Mouse (Mus musculus): ENCODE results near the gene Coa3. TPM values are rescaled to one million over a fixed set of nuclear protein-coding genes. Genes with fewer than 3 reads are reported as not detected.

Gene Coa3
- polyA plus RNA-seq (2014; fragmentation: Illumina TruSeq; extraction: RNeasy Lipid Tissue Mini Kit (QIAGEN cat#74804); ENCODE audit: low read depth, low replicate concordance) = 111 TPM

GRCm38 (mm10) chr11:101278223-101279192, at the start of gene Coa3, which contains the start of gene Cntd1:
Gene Coa3 (minus strand): TSS chr11:101279114.
Gene Cntd1 (plus strand): TSS chr11:101279012.

GRCm38 (mm10) chr11:101324763-101325162, 45.8 kb upstream of the Coa3 start, which contains the start of gene Aoc2:
Gene Aoc2 (plus strand): TSS chr11:101325063.

GRCm38 (mm10) chr11:101315665-101316500, 37.0 kb upstream of the Coa3 start, which contains the start of gene Psme3:
Gene Psme3 (plus strand): TSS chr11:101316213.

GRCm38 (mm10) chr11:101302004-101302798, 23.3 kb upstream of the Coa3 start, which contains the start of gene Becn1:
Gene Becn1 (minus strand): TSS chr11:101302286.

GRCm38 (mm10) chr11:101259948-101260825, 18.7 kb downstream of the Coa3 start, which contains the start of gene Wnk4:
Gene Wnk4 (plus strand): TSS chr11:101260567.

GRCm38 (mm10) chr11:101253613-101254389, 25.1 kb downstream of the Coa3 start, which contains the start of gene Vps25:
Gene Vps25 (plus strand): TSS chr11:101253707.

GRCm38 (mm10) chr11:101245855-101246701, 32.8 kb downstream of the Coa3 start, which contains the start of gene Ramp2:
Gene Ramp2 (plus strand): TSS chr11:101246028.

Other genes with a start within 250 kb of the Coa3 start
- gene Naglu, start 209.1 kb downstream of the Coa3 start, polyA plus RNA-seq (2014; fragmentation: Illumina TruSeq; extraction: RNeasy Lipid Tissue Mini Kit (QIAGEN cat#74804); ENCODE audit: low read depth, low replicate concordance) = 10.5 TPM
- gene Hsd17b1, start 200.7 kb downstream of the Coa3 start, polyA plus RNA-seq (2014; fragmentation: Illumina TruSeq; extraction: RNeasy Lipid Tissue Mini Kit (QIAGEN cat#74804); ENCODE audit: low read depth, low replicate concordance) = 0.81 TPM
- gene Coasy, start 196.5 kb downstream of the Coa3 start, polyA plus RNA-seq (2014; fragmentation: Illumina TruSeq; extraction: RNeasy Lipid Tissue Mini Kit (QIAGEN cat#74804); ENCODE audit: low read depth, low replicate concordance) = 18.0 TPM
- gene Mlx, start 191.8 kb downstream of the Coa3 start, polyA plus RNA-seq (2014; fragmentation: Illumina TruSeq; extraction: RNeasy Lipid Tissue Mini Kit (QIAGEN cat#74804); ENCODE audit: low read depth, low replicate concordance) = 35.5 TPM
- gene Psmc3ip, start 183.7 kb downstream of the Coa3 start, polyA plus RNA-seq (2014; fragmentation: Illumina TruSeq; extraction: RNeasy Lipid Tissue Mini Kit (QIAGEN cat#74804); ENCODE audit: low read depth, low replicate concordance) = 4.0 TPM
- 35.9 TPM for gene Retreg3, start 159.2 kb downstream of the Coa3 start, polyA plus RNA-seq (2014; fragmentation: Illumina TruSeq; extraction: RNeasy Lipid Tissue Mini Kit (QIAGEN cat#74804); ENCODE audit: low read depth, low replicate concordance)
- 30.3 TPM for gene Tubg1, start 159.2 kb downstream of the Coa3 start, polyA plus RNA-seq (2014; fragmentation: Illumina TruSeq; extraction: RNeasy Lipid Tissue Mini Kit (QIAGEN cat#74804); ENCODE audit: low read depth, low replicate concordance)
- 2.6 TPM for gene Tubg2, start 123.2 kb downstream of the Coa3 start, polyA plus RNA-seq (2014; fragmentation: Illumina TruSeq; extraction: RNeasy Lipid Tissue Mini Kit (QIAGEN cat#74804); ENCODE audit: low read depth, low replicate concordance)
- 2.4 TPM for gene Cntnap1, start 108.6 kb downstream of the Coa3 start, polyA plus RNA-seq (2014; fragmentation: Illumina TruSeq; extraction: RNeasy Lipid Tissue Mini Kit (QIAGEN cat#74804); ENCODE audit: low read depth, low replicate concordance)
- gene Plekhh3, start 107.8 kb downstream of the Coa3 start, polyA plus RNA-seq (2014; fragmentation: Illumina TruSeq; extraction: RNeasy Lipid Tissue Mini Kit (QIAGEN cat#74804); ENCODE audit: low read depth, low replicate concordance) = 16.2 TPM
- gene Ccr10, start 103.7 kb downstream of the Coa3 start, polyA plus RNA-seq (2014; fragmentation: Illumina TruSeq; extraction: RNeasy Lipid Tissue Mini Kit (QIAGEN cat#74804); ENCODE audit: low read depth, low replicate concordance) = not detected
- 30.8 TPM for gene Ezh1, start 52.7 kb downstream of the Coa3 start, polyA plus RNA-seq (2014; fragmentation: Illumina TruSeq; extraction: RNeasy Lipid Tissue Mini Kit (QIAGEN cat#74804); ENCODE audit: low read depth, low replicate concordance)
- gene Ramp2, start 33.1 kb downstream of the Coa3 start, polyA plus RNA-seq (2014; fragmentation: Illumina TruSeq; extraction: RNeasy Lipid Tissue Mini Kit (QIAGEN cat#74804); ENCODE audit: low read depth, low replicate concordance) = 49.3 TPM
- gene Vps25, start 25.4 kb downstream of the Coa3 start, polyA plus RNA-seq (2014; fragmentation: Illumina TruSeq; extraction: RNeasy Lipid Tissue Mini Kit (QIAGEN cat#74804); ENCODE audit: low read depth, low replicate concordance) = 142 TPM
- gene Wnk4, start 18.5 kb downstream of the Coa3 start, polyA plus RNA-seq (2014; fragmentation: Illumina TruSeq; extraction: RNeasy Lipid Tissue Mini Kit (QIAGEN cat#74804); ENCODE audit: low read depth, low replicate concordance) = 13.8 TPM
- gene Cntd1, start 102 bp downstream of the Coa3 start, polyA plus RNA-seq (2014; fragmentation: Illumina TruSeq; extraction: RNeasy Lipid Tissue Mini Kit (QIAGEN cat#74804); ENCODE audit: low read depth, low replicate concordance) = 0.58 TPM
- 86.4 TPM for gene Becn1, start 23.2 kb upstream of the Coa3 start, polyA plus RNA-seq (2014; fragmentation: Illumina TruSeq; extraction: RNeasy Lipid Tissue Mini Kit (QIAGEN cat#74804); ENCODE audit: low read depth, low replicate concordance)
- 58.9 TPM for gene Psme3, start 37.1 kb upstream of the Coa3 start, polyA plus RNA-seq (2014; fragmentation: Illumina TruSeq; extraction: RNeasy Lipid Tissue Mini Kit (QIAGEN cat#74804); ENCODE audit: low read depth, low replicate concordance)
- 2.0 TPM for gene Aoc2, start 45.9 kb upstream of the Coa3 start, polyA plus RNA-seq (2014; fragmentation: Illumina TruSeq; extraction: RNeasy Lipid Tissue Mini Kit (QIAGEN cat#74804); ENCODE audit: low read depth, low replicate concordance)
- 10.5 TPM for gene Aoc3, start 51.5 kb upstream of the Coa3 start, polyA plus RNA-seq (2014; fragmentation: Illumina TruSeq; extraction: RNeasy Lipid Tissue Mini Kit (QIAGEN cat#74804); ENCODE audit: low read depth, low replicate concordance)
- 0.24 TPM for gene G6pc, start 88.4 kb upstream of the Coa3 start, polyA plus RNA-seq (2014; fragmentation: Illumina TruSeq; extraction: RNeasy Lipid Tissue Mini Kit (QIAGEN cat#74804); ENCODE audit: low read depth, low replicate concordance)
- 46.6 TPM for gene Aarsd1, start 138.5 kb upstream of the Coa3 start, polyA plus RNA-seq (2014; fragmentation: Illumina TruSeq; extraction: RNeasy Lipid Tissue Mini Kit (QIAGEN cat#74804); ENCODE audit: low read depth, low replicate concordance)
- 2.9 TPM for gene Gm27029, start 145.7 kb upstream of the Coa3 start, polyA plus RNA-seq (2014; fragmentation: Illumina TruSeq; extraction: RNeasy Lipid Tissue Mini Kit (QIAGEN cat#74804); ENCODE audit: low read depth, low replicate concordance)
- 9.5 TPM for gene Rundc1, start 146.0 kb upstream of the Coa3 start, polyA plus RNA-seq (2014; fragmentation: Illumina TruSeq; extraction: RNeasy Lipid Tissue Mini Kit (QIAGEN cat#74804); ENCODE audit: low read depth, low replicate concordance)
- 71.9 TPM for gene Ptges3l, start 146.2 kb upstream of the Coa3 start, polyA plus RNA-seq (2014; fragmentation: Illumina TruSeq; extraction: RNeasy Lipid Tissue Mini Kit (QIAGEN cat#74804); ENCODE audit: low read depth, low replicate concordance)
- gene Rpl27, start 163.2 kb upstream of the Coa3 start, polyA plus RNA-seq (2014; fragmentation: Illumina TruSeq; extraction: RNeasy Lipid Tissue Mini Kit (QIAGEN cat#74804); ENCODE audit: low read depth, low replicate concordance) = 319 TPM
- 28.4 TPM for gene Ifi35, start 169.3 kb upstream of the Coa3 start, polyA plus RNA-seq (2014; fragmentation: Illumina TruSeq; extraction: RNeasy Lipid Tissue Mini Kit (QIAGEN cat#74804); ENCODE audit: low read depth, low replicate concordance)
- 7.1 TPM for gene Rnd2, start 185.9 kb upstream of the Coa3 start, polyA plus RNA-seq (2014; fragmentation: Illumina TruSeq; extraction: RNeasy Lipid Tissue Mini Kit (QIAGEN cat#74804); ENCODE audit: low read depth, low replicate concordance)
- gene Vat1, start 187.1 kb upstream of the Coa3 start, polyA plus RNA-seq (2014; fragmentation: Illumina TruSeq; extraction: RNeasy Lipid Tissue Mini Kit (QIAGEN cat#74804); ENCODE audit: low read depth, low replicate concordance) = 21.1 TPM

All from heart, adult 10 weeks (tissue).